Mouse (Mus musculus) heart, embryonic 13.5 days (tissue): Measurements from ENCODE around the gene Oxsm. TPM values are rescaled to one million over a fixed set of nuclear protein-coding genes. Genes with fewer than 3 reads are reported as not detected.

Source experiments
- ATAC-seq: fragments of 200-750 bp; cut with Nextera tagmentation; 2 replicates; pipeline ENCODE4 v1.8.0; 2017; ENCODE audit warnings: moderate TSS enrichment; ENCODE audit not compliant: insufficient number of reproducible peaks, low FRiP score, low TSS enrichment; ENCODE audit errors: extremely low read depth
- H3K27ac ChIP-seq: fragments of 300-500 bp; sonication (generic); replicated peaks from 2 replicates; pipeline ENCODE4 v1.5.1; 2015; ENCODE audit warnings: moderate library complexity, mild to moderate bottlenecking, inconsistent platforms
- H3K27me3 ChIP-seq: fragments of 300-500 bp; sonication (generic); replicated peaks from 2 replicates; pipeline ENCODE4 v1.6.1; 2015; ENCODE audit warnings: mild to moderate bottlenecking, inconsistent platforms
- H3K36me3 ChIP-seq: fragments of 300-500 bp; sonication (generic); 2 replicates; pipeline ENCODE4 v1.6.1; 2015; ENCODE audit warnings: mild to moderate bottlenecking, inconsistent platforms
- H3K4me1 ChIP-seq: fragments of 300-500 bp; sonication (generic); 2 replicates; pipeline ENCODE4 v1.6.1; 2015; ENCODE audit warnings: inconsistent platforms
- H3K4me2 ChIP-seq: fragments of 300-500 bp; sonication (generic); 2 replicates; pipeline ENCODE4 v1.6.1; 2015; ENCODE audit warnings: inconsistent platforms, mild to moderate bottlenecking, moderate library complexity
- H3K4me3 ChIP-seq: fragments of 300-500 bp; sonication (generic); 2 replicates; pipeline ENCODE4 v1.5.1; 2015; ENCODE audit warnings: moderate library complexity, mild to moderate bottlenecking, inconsistent platforms
- H3K9ac ChIP-seq: fragments of 300-500 bp; sonication (generic); 2 replicates; pipeline ENCODE4 v1.6.1; 2015; ENCODE audit warnings: inconsistent platforms, mild to moderate bottlenecking, moderate library complexity
- H3K9me3 ChIP-seq: fragments of 300-500 bp; sonication (generic); 2 replicates; pipeline ENCODE4 v1.6.1; 2016; ENCODE audit warnings: inconsistent platforms
- WGBS: fragments of 180-500 bp; shearing (Covaris S2); methylation state at CpG from one replicate; pipeline ENCODE4 v1.1.7; 2015; ENCODE audit warnings: mixed read lengths; 5-methylcytosine and 5-hydroxymethylcytosine counted together
- polyA plus RNA-seq: library from polyadenylated mRNA; unstranded; fragments of >200 nt; fragmentation: Nextera tagmentation; extraction: Ambion mirVana; gene quantifications from 2 replicates; pipeline ENCODE4 v1.2.1, GENCODE M21; 2015

Gene Oxsm
- polyA plus RNA-seq, result 2.2 and 2.5 TPM in 2 replicates

- peak within 1 kb of the TSS; percentile 75 for H3K4me3 ChIP-seq
- no peaks in the 10 kb centered on the region for H3K9me3 ChIP-seq
- H3K27me3 ChIP-seq, result no peaks in the 10 kb centered on the region
- peak within 1 kb of the TSS; percentile 89 for H3K27ac ChIP-seq
- WGBS, result under 1% methylated on average over 59 of the region's 65 CpGs
- peaks cover 19% of the 10 kb centered on the region for H3K4me1 ChIP-seq
- ATAC-seq, result peak; percentile 98
- peaks cover 2% of the 10 kb centered on the region; the same call in 1 of the 2 replicates for H3K36me3 ChIP-seq
- peak within 1 kb of the TSS; percentile 92 for H3K9ac ChIP-seq
- H3K4me2 ChIP-seq, result peak within 1 kb of the TSS; percentile 87
These were observed at the start of gene Oxsm, which contains the start of gene Ngly1 for GRCm38 (mm10) chr14:16249171-16249874. Oxsm (minus strand) TSS chr14:16249808. Ngly1 (plus strand) TSS chr14:16249280.

GRCm38 (mm10) chr14:16296816-16297468 is 47.3 kb upstream of the Oxsm start:
- no peak overlapping the region for H3K4me3 ChIP-seq
- H3K27me3 ChIP-seq, result no peaks in the 10 kb centered on the region
- WGBS, result 57% methylated on average over 2 of the region's 2 CpGs
- H3K9ac ChIP-seq, result no peak overlapping the region
- H3K4me1 ChIP-seq, result no peaks in the 10 kb centered on the region
- H3K4me2 ChIP-seq, result no peak overlapping the region
- H3K36me3 ChIP-seq, result peaks cover 51% of the 10 kb centered on the region
- H3K27ac ChIP-seq, result no peak overlapping the region
- no peak for ATAC-seq
- H3K9me3 ChIP-seq, result no peaks in the 10 kb centered on the region

DNA sequence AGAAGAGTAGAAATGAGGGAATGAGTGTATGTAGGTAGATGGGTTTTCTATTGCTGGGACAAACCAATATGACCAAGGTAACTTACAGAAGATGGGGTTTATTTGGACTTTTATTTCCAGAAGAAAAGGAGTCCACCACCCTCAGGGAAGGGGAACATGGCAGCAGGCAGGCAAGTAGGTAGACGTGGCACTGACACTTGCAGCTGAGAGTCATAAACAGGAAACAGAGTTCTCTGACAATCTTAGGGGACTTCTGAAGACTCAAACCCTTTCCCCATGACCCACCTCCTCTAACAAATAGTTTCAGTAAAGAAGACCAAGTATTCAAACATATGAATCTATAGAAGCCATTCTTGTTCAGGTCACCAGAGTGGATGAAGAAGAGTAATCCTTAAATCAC is 44.3 kb upstream of the Oxsm start:
- Histone ChIP-seq H3K4me1 (no peaks in the 10 kb centered on the region), H3K36me3 (peaks cover 55% of the 10 kb centered on the region), H3K9ac (no peak overlapping the region), H3K4me3 (no peak overlapping the region), H3K27me3 (no peaks in the 10 kb centered on the region), H3K27ac (no peak overlapping the region), H3K9me3 (no peaks in the 10 kb centered on the region), H3K4me2 (no peak overlapping the region)
- ATAC-seq, result no peak
- WGBS, result 80% methylated on average over 1 of the region's 1 CpGs

- ATAC-seq, result no peak
- no peak overlapping the region for H3K4me3 ChIP-seq
- no peaks in the 10 kb centered on the region for H3K9me3 ChIP-seq
- H3K4me2 ChIP-seq, result no peak overlapping the region
- no peaks in the 10 kb centered on the region for H3K4me1 ChIP-seq
- H3K27me3 ChIP-seq, result no peaks in the 10 kb centered on the region
- H3K27ac ChIP-seq, result no peak overlapping the region
- peaks cover 52% of the 10 kb centered on the region for H3K36me3 ChIP-seq
- no peak overlapping the region for H3K9ac ChIP-seq
These were observed 43.4 kb upstream of the Oxsm start for GRCm38 (mm10) chr14:16293015-16293414.

DNA sequence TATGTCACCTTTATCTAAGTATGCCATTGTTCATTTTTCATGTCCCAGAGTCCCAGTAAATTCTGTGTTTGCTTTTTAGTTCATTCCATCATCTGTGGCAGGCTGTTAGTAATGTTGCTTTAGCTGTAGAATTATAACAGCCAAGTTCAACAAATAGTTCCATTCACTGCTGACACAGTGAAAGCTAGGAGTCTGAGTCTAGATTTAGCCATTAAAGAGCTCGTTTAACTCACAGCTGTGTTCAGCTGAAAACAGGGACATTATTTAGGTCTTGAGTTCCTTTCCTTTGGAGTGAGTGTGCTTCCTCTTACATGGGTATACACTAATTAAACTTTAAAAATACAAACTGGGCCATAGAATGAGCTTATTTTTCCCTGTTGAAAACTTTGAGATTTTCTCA is 42.8 kb upstream of the Oxsm start:
- 53% methylated on average over 1 of the region's 1 CpGs for WGBS
- H3K9me3 ChIP-seq, result no peaks in the 10 kb centered on the region
- no peak overlapping the region for H3K27ac ChIP-seq
- H3K36me3 ChIP-seq, result peaks cover 47% of the 10 kb centered on the region
- H3K9ac ChIP-seq, result no peak overlapping the region
- ATAC-seq, result no peak
- no peak overlapping the region for H3K4me3 ChIP-seq
- no peaks in the 10 kb centered on the region for H3K27me3 ChIP-seq
- no peak overlapping the region for H3K4me2 ChIP-seq
- no peaks in the 10 kb centered on the region for H3K4me1 ChIP-seq

GRCm38 (mm10) chr14:16283966-16284365 is 34.4 kb upstream of the Oxsm start:
- no peaks in the 10 kb centered on the region for H3K9me3 ChIP-seq
- H3K9ac ChIP-seq, result no peak overlapping the region
- H3K27me3 ChIP-seq, result no peaks in the 10 kb centered on the region
- ATAC-seq, result no peak
- no peak overlapping the region for H3K27ac ChIP-seq
- H3K4me3 ChIP-seq, result no peak overlapping the region
- H3K4me2 ChIP-seq, result no peak overlapping the region
- no peaks in the 10 kb centered on the region for H3K4me1 ChIP-seq
- H3K36me3 ChIP-seq, result peaks cover 38% of the 10 kb centered on the region
- WGBS, result 82% methylated on average over 4 of the region's 4 CpGs

DNA sequence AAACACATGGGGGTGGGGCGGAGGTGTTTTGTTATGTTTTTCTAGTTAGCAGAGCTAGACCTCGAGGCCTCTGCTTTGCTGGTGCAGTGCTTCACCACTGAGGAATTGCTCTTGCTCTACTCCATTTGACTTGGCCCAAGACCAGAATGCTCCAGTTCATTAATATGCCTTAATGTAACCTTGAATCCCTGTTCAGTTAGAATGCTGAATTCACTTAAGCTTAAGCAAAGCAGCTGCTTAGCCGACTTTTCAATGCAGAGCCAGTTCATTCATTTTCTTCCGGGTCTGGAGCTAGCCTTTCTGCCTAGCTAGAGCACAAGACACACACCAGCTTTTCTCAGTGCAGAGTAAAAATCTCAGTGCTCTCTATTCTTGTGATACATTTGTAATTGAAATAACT is 29.6 kb upstream of the Oxsm start:
- no peaks in the 10 kb centered on the region for H3K4me1 ChIP-seq
- no peaks in the 10 kb centered on the region for H3K27me3 ChIP-seq
- no peak overlapping the region for H3K4me3 ChIP-seq
- WGBS, result 81% methylated on average over 4 of the region's 4 CpGs
- H3K9ac ChIP-seq, result no peak overlapping the region
- H3K9me3 ChIP-seq, result no peaks in the 10 kb centered on the region
- H3K36me3 ChIP-seq, result peaks cover 26% of the 10 kb centered on the region
- no peak overlapping the region for H3K4me2 ChIP-seq
- no peak overlapping the region for H3K27ac ChIP-seq
- ATAC-seq, result no peak

- no peak for ATAC-seq
- Histone ChIP-seq H3K27ac (no peak overlapping the region), H3K4me3 (no peak overlapping the region), H3K9me3 (no peaks in the 10 kb centered on the region), H3K4me1 (peaks cover 4% of the 10 kb centered on the region), H3K4me2 (no peak overlapping the region), H3K9ac (no peak overlapping the region), H3K36me3 (peaks cover 18% of the 10 kb centered on the region), H3K27me3 (no peaks in the 10 kb centered on the region)
- 85% methylated on average over 3 of the region's 3 CpGs for WGBS
These were observed 24.1 kb upstream of the Oxsm start for GRCm38 (mm10) chr14:16273677-16274076.

DNA sequence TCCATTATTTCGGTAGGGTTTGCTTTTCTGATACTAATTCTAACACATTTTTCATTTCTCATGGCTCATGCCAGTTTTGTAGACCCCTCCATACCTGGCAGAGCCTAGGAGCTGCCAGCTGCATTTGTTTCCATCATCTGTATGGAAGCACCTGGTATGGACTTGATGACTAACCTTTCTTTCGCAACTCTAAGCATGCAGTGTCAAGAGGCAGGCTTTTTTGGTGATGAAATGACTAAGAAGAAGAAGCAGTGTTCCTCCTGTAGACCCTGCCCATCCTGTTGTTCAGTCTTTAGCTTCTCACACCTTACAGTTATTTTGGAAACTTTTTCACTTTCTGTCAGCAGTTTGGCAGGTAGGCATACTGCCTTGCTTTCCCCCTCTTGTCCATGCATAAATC is 20.2 kb upstream of the Oxsm start:
- H3K36me3 ChIP-seq, result peaks cover 26% of the 10 kb centered on the region
- H3K27me3 ChIP-seq, result no peaks in the 10 kb centered on the region
- H3K4me2 ChIP-seq, result no peak overlapping the region
- WGBS, result 76% methylated on average over 2 of the region's 2 CpGs
- ATAC-seq, result no peak
- H3K27ac ChIP-seq, result no peak overlapping the region
- H3K4me1 ChIP-seq, result peaks cover 4% of the 10 kb centered on the region
- H3K9me3 ChIP-seq, result no peaks in the 10 kb centered on the region
- H3K9ac ChIP-seq, result no peak overlapping the region
- H3K4me3 ChIP-seq, result no peak overlapping the region

GRCm38 (mm10) chr14:16267028-16267427 is 17.4 kb upstream of the Oxsm start:
- no peaks in the 10 kb centered on the region for H3K4me1 ChIP-seq
- 91% methylated on average over 5 of the region's 5 CpGs for WGBS
- no peaks in the 10 kb centered on the region for H3K9me3 ChIP-seq
- peaks cover 27% of the 10 kb centered on the region for H3K36me3 ChIP-seq
- ATAC-seq, result no peak
- H3K4me2 ChIP-seq, result no peak overlapping the region
- H3K4me3 ChIP-seq, result no peak overlapping the region
- no peaks in the 10 kb centered on the region for H3K27me3 ChIP-seq
- H3K27ac ChIP-seq, result no peak overlapping the region
- no peak overlapping the region for H3K9ac ChIP-seq

DNA sequence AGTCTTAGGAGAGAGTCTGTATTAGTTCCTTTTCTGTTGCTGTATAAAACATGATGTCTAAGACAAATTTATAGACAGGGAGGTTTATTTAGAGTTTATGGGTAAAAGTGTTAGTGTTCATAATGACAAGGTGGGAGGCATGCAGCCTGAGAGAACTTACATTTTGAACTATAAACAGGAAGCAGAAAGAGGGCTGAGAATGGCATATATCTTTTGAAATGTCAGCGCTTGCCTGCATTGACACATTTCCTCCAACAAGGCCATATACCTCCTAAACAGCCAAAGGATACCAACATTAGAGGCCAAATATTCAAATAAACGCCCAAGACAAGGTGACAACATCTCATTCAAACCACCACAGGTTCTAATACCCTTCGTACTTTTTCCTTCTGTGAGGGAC is 12.3 kb upstream of the Oxsm start:
- Histone ChIP-seq H3K9ac (no peak overlapping the region), H3K4me3 (no peak overlapping the region), H3K36me3 (peaks cover 33% of the 10 kb centered on the region), H3K27ac (no peak overlapping the region), H3K9me3 (no peaks in the 10 kb centered on the region), H3K27me3 (no peaks in the 10 kb centered on the region), H3K4me1 (no peaks in the 10 kb centered on the region), H3K4me2 (no peak overlapping the region)
- no peak for ATAC-seq
- 76% methylated on average over 3 of the region's 3 CpGs for WGBS

DNA sequence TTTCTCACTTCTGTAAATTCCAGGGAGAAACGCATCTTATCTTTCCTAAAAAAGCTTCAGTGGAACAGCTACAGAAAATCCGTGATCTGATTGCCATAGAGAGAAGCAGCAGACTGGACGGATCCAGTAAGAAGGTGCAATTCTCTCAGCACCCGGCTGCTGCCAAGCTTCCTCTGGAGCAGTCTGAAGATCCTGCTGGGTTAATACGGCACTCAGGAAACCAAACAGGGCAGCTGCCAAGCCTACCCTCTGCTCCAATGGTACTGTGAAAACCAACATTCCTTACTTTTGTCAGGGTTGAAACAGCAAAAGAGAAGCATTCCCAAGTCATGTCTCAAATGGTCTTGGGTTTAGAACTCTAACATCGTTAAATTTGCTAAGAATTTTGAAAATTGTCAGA is 10.9 kb upstream of the Oxsm start:
- Histone ChIP-seq H3K4me1 (no peaks in the 10 kb centered on the region), H3K4me2 (no peak overlapping the region), H3K9ac (no peak overlapping the region), H3K36me3 (peaks cover 42% of the 10 kb centered on the region), H3K9me3 (no peaks in the 10 kb centered on the region), H3K27ac (no peak overlapping the region), H3K27me3 (no peaks in the 10 kb centered on the region), H3K4me3 (no peak overlapping the region)
- WGBS, result 79% methylated on average over 6 of the region's 6 CpGs
- ATAC-seq, result no peak
